Mouse (Mus musculus) v-Abl transformed pro-B cells (cell line): ENCODE results near the gene Tnfrsf1b.

Experiments used
- in situ Hi-C, 2 experiments: fragments of 400-800 bp; cut with MboI; formaldehyde crosslinking; loops; one replicate each; pipeline ENCODE4 v1.15.1; 2025; ENCODE audit not compliant: unreplicated experiment in 2 of 2

Gene Tnfrsf1b

DNA sequence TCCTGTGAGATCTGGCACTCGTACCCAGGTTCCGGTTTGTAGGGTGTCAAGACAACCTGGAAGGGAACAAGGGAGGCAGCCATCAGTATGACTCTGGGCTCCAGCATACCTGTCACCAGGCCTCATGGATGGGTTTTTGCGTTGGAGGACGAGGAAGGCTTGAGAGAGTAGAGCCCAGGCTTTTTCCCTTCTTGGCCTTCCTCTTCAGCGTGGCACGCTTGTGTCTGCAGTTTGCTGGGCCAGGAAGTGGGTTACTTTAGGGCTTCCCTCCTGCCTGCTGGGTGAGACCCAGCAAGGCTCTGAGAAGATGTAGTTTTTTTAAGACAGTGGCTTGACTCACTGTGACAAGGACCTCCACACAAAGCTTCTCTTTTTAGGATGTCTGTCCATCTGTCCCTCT, 17.6 kb downstream of the Tnfrsf1b start:
- in situ Hi-C loops: loop anchor here in 1 of 2 experiments (25.0 kb wide), 1 partner anchor 217 kb away; no protein-coding TSS in a partner anchor

DNA sequence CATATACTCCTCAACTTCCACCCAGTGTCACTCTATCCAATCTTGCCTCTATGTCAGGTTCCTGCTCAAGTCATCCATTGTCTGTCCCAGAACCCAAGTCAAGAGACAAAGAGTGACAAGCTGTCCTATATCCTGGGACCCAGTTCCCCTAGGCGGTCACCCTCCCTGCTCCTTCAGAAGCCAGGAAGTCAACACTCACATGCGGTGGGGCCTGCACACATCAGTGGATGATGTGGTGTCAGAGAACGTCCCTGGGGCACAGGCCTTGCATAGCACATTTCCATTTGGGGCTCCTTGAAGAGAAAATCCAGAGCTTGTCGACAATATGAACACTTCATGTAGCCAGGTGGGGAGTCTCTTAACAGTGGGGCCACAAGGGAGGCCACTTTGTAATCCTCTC, 22.1 kb downstream of the Tnfrsf1b start:
- in situ Hi-C loops: loop anchor here in 1 of 2 experiments (25.0 kb wide), 1 partner anchor 212 kb away; no protein-coding TSS in a partner anchor

DNA sequence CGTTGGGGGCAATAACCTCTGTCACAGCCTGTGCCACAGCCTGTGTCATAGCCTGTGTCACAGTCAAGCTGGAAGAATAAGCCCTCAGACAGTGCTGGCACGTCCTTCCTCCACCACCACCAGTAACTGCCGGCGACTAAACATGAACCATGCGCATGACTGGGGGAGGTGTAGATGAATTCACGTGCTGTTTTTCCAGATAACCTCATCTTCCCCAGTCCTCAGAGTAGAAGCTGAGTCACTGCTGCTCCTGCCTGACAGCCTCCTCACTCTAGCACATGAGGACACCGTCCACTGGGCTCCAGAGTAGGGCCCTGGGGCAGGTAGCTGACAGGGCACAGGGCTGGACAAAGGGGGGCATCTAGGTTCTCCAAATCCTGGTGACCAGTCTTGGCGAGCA, 24.6 kb downstream of the Tnfrsf1b start:
- in situ Hi-C loops: no loop called here

DNA sequence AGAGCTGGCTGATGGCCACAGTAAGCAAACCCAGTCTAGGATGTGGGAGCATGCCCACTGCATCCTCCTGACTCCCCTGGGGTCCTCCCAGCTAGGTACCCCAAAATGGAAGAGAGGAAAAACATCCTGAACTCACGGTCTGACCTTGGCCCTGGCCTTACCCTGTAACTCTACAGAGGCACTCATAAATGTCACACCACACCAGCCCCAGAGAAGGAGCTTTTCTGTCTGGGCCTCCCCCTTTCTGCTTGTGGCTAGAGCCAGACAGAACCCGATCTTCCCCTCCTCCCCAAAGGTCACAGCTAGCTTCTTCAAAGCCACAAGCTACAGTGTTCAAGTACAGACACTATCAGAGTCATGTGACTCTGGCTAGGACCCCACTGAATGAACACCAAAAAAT, 25.3 kb downstream of the Tnfrsf1b start:
- in situ Hi-C loops: no loop called here

DNA sequence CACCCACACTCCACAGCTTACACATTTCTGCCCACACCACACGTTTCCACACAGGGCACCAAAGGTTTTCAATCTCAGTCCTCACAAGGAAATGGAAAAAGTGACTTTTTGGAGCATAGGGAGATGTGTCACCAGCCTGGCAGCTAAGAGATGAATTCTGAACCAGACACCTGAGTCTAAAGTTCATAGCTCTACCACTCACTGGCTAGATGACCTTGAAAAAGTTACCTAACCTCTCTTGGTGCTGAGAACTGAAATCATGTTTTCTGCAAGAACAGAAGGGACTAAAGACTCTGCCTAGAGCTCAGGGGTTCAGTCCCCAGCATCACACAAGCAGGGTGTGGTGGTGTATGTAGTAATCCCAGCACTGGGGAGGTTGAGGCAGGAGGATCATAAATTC, 26.7 kb downstream of the Tnfrsf1b start:
- in situ Hi-C loops: no loop called here

DNA sequence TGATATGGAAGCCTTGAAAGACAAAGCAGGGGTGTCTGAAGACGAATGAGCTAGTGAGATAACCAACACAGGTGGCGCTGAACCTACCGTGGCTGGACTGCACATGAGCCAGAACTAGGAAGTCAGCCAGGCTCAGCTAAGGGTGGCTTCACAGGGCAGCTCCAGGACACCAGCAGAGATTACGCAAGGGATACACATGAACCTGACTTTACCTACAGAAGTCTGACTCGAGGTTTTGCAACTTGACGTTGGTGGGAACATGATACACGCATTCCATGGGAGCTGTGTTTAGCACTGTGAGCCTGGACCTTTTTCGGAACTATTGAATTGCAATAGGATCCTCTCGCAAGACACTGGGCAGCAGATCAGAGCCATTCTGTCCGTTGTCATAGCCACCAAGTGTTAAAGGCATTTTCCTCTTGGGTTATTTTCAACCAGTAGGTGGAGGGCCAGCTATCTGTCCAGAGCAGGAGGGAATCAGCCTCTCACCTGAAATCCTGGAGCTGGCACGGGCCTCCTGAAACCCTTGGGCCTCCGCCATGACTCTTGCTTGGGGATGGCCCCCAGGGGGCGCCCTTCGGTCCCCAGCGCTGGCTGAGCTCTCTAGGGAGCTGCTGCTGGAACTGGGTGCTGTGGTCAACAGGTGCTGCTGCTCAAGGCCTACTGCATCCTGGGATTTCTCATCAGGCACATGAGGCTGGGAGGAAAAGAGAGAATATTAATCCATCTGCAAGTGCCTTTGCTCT, 27.3 kb downstream of the Tnfrsf1b start:
- in situ Hi-C loops: loop anchor here (5.0 kb wide), 2 partner anchors 33 to 68 kb away; no protein-coding TSS in a partner anchor

DNA sequence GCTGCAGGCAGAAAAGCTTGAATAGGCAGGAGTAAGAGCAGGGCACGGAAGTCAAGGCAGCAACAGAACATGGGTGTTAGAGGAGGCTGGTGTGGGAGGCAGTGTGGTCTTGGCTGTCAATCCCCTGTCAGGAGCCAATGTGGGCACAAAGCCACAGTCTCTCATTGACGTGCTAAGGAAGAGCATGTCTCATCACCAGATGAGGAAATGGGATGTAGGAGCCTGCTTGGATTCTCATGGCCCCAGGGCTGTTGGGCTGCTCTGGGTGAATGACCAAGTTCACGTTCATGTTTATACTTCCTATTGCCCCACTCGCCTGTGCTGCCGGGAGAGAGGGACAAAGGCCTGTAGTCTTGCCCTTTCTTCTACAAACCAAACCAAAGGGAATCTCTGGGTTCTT, 28.8 kb downstream of the Tnfrsf1b start:
- in situ Hi-C loops: loop anchor here (5.0 kb wide), 2 partner anchors 34 to 69 kb away; no protein-coding TSS in a partner anchor

DNA sequence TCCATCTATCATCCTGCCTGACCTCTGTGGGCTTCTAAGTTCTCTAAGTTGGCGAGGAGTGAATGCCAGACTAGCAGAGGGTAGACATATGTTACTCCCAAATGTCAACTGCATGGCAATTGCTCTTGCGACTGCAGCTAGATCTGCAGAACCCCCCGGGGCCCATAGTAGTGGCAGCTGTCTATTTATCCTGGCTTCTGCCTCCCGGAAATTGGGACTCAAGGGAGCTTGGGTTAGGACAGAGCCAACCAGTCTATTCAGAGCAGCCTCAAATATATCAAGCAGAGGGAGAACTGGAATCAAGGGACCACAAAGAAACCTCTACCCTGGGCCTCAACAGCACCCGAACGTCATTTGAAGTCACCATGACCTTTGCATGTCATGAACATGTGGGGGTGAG, 29.6 kb downstream of the Tnfrsf1b start:
- in situ Hi-C loops: loop anchor here (5.0 kb wide), 2 partner anchors 35 to 70 kb away; no protein-coding TSS in a partner anchor

DNA sequence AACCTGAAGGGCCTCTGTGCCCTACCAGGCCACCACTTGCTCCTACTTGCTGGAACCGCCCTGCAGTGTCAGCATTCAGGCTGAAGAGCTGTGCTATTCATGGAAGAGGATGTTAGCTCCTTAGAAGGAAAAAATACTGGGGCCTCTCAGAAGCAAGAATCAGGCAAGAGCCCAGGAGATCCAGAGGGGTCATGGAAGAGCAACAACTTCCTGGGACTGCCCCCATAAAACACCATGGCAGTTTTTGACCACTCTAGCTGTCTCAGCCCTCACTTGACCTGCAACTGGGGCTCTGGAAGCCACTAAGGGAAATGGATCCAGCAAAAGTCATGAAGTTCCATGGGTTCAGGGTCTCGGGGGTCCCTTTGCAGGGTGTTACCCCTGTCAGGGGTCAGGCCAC, 31.3 kb downstream of the Tnfrsf1b start:
- in situ Hi-C loops: loop anchor here (5.0 kb wide), 2 partner anchors 37 to 72 kb away; no protein-coding TSS in a partner anchor

DNA sequence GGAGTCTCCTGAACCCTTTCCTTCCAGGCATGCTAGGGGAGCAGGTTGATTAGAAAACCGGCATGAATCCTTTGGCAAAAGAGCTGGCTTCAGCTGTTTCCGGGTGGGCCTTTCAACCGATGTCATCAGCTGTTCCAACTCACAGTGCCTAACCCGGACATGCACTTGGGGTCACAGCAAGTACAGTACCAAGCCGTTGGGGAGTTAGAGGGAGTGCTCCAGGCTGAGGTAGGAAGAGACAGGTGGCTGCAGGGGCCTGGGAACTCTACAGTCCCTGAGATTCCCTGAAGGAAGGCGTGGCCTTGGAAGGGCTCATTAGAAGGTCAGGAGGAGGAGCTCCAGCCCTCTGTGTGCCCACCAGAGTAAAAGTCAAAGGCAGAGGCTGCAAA, 31.9 kb downstream of the Tnfrsf1b start:
- in situ Hi-C loops: loop anchor here (5.0 kb wide), 2 partner anchors 38 to 73 kb away; no protein-coding TSS in a partner anchor

DNA sequence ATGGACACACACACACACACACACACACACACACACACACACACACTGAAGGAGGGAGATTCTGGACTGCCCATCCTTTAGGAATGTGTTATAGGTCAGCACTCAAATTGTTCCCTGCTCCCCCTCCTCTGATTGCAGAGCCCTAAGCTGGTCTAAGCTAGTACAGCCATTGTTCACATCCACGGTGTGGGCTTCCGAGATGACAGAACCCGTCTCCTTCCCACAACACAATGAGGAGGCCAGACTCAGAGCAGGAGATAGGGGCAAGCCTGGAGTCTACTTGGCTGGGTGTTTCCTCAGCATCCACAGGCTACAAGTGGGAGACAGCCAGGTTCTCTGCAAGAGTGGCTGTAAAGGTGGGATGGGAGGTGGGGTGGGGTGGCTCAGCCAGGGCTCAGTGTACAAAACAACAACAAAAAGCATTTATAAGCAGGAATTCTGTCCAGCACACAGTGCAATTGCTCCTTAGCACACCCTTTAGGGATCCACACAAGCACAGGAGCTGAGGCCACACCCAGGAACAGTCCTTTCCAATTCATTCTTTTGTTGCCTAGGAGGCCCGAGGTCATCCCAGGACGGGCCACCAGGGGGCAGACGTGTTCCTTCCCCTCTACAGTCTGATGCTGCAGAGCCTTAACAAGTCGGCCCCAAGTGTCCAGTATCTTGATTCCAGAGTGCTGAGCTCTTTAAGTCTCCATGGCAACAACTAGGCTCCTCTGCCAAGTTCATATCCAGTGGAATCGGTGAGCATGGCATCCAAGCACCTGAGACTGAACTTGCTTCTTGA, 32.5 kb downstream of the Tnfrsf1b start:
- in situ Hi-C loops: loop anchor here in 1 of 2 experiments (5.0 kb wide), 1 partner anchor 73 kb away; no protein-coding TSS in a partner anchor

DNA sequence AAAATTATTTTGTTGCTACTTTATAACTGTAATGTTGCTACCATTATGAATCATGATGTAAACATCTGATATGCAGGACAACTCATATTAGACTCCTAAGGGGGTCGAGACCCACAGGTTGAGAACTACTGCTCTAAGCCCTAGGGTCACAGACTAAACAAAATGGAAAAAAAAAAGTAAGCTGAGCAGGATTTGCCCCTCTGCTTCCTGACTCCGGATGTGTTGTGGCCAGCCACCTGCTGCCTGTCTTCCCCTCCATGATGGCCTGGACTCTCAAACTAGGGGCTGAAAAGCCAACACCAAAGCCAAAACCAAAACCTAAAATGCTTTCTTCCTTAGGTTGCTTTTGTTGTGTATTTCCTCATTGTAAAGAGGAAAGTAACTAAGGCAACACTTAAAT, 35.6 kb downstream of the Tnfrsf1b start:
- in situ Hi-C loops: loop anchor here in 1 of 2 experiments (5.0 kb wide), 1 partner anchor 76 kb away; no protein-coding TSS in a partner anchor

DNA sequence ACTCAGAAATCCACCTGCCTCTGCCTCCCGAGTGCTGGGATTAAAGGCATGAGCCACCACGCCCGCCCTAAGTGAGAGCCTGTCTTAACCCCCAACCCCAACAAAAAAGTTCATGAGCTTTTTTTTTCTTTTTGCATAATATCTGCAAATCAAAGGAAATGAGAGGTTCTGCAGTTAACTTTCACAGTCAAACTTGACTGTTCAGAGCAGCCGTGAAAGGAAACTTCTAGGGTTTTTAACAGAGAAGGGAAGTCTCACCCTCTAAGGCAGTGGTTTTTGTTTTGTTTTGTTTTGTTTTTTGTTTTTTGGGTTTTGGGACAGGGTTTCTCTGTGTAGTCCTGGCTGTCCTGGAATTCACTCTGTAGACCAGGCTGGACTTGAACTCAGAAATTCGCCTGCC, 36.1 kb downstream of the Tnfrsf1b start:
- in situ Hi-C loops: loop anchor here in 1 of 2 experiments (5.0 kb wide), 1 partner anchor 77 kb away; no protein-coding TSS in a partner anchor

DNA sequence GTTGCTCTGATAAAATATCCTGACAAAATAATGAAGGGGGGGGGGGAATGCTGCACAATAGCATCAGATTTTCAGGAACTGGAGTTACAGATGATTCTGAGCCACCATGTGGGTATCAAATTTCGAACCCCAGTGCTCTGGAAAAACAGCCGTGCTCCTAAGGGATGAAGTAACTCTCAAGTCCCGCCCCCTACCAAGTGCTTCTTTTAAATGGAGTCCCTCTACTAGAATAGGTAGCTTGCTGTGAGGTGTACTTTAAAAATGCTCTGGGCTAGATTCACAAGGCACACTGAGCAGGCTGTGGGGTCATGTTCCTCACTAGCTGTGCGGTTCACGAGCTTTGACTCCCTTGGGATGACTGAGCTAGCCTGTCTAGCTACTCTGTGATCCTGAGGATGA, 37.0 kb downstream of the Tnfrsf1b start:
- in situ Hi-C loops: loop anchor here in 1 of 2 experiments (5.0 kb wide), 1 partner anchor 78 kb away; no protein-coding TSS in a partner anchor

DNA sequence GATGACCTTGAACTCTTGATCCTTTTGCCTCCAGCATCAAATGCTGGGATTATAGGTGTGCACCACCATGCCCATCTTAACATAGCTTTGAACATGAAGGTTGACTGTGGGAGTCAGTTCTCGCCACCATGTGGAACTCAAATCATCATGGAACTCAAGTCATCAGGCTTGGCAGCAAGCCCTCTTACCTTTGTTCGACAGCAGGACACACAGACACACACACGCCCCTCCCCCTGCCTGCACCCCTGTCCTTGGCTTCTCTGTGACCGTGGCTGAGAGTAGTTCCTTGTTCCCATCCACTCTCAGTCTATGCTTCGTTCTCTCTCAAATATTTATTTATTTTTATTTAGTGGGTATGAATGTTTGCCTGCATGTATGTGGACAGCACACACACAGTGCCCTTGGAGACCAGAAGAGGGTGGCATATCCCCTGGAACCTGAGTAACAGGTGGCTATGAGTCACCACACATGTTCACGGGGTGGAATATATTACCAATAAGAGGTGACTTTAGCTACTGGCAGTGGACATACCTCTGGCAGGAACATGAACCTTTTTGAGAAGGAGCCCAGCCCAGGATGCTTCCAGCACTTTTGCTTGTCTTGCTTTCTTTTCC, 37.5 kb downstream of the Tnfrsf1b start:
- in situ Hi-C loops: no loop called here

DNA sequence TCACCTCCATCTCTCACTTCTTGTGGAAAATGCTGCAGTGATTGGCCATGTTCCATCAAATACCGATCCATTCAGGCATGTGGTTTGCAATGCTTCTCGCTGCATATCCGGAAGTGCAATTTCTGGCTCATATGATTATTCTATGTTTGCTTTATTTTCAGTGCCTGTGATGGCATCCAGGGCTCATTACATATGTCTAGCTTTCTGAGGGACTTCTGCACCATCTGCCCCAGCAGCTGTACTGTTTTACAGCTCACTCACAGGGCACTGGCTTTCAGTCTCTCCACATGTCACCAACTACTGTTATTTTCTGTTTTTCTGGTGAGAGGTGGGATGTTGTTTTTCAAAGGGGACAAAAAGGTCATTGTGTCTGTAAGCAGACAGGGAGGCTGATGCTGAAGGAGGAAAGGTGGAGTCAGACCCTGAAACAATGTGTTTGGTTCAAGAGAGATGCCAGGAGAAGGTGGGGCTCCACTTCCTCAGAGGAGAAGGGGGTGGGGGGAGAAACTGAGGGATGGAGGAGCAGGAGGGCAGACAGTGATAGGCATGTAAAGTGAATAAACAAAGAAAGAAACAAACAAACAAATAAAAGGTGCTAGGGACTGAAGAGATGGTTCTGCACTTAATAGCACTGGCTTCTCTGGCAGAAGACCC, 38.8 kb downstream of the Tnfrsf1b start:
- in situ Hi-C loops: no loop called here

DNA sequence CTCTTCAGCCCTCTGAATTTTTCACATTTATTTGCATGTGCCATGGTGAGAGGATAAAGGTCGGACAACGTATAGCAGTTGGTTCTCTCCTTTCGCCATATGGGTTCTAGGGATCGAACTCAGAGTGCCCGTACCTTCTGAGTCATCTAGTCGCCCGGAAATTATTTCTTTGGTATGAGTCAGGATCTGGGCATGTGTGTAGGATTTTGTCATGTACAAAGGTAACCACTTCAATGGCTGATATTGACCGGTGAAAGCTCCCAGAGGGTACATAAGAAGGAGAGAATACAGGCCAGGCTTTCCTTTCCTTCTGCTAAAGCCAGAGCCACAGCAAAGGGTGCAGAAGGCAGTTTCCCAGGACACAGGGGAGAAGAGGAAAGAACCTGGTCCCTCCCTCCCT, 41.9 kb downstream of the Tnfrsf1b start:
- in situ Hi-C loops: no loop called here

DNA sequence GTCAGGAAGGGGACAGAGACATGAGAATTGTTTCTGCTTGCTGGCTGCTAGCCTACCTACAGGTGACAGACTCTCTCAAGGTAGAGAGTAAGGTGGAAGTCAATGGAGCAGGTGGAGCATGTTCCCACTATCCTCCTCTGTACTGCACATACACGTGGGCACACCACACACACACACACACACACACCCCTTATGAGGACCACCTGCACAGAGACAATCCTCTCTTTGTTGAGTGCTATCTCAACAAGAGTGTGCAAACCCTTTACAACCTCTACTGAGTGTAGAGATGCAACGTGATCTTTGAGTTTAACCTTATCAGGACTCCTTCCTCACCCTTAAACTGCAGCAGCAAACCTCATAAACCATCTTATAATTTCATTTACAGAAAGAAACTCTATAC, 43.4 kb downstream of the Tnfrsf1b start:
- in situ Hi-C loops: no loop called here

DNA sequence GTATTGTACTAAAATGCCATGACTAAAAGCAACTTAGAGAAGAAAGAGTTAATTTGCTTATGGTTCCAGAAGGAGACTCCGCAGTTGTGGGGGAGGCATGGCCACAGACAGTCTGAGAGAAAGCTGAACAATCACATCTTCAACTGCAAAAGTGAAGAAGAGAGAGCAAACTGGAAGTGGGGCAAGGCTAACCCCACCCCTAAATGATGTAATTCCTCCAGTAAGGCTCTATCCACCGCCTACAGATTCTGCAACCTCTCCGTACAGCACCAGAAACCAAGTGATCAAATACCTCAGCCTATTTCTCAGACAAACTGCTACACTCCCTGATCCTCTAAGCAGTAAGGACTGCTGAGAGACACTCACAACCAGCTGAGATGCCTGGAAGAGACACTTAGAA, 45.2 kb downstream of the Tnfrsf1b start:
- in situ Hi-C loops: no loop called here
